Mouse (Mus musculus) layer of hippocampus, postnatal 36 days (tissue): ENCODE data around the gene Atp5d. TPM values are rescaled to one million over a fixed set of nuclear protein-coding genes. Genes with fewer than 3 reads are reported as not detected.
A peak's percentile ranks its signal among the peaks of the same experiment; 100 is the strongest.

Source experiments
- DNase-seq, 2 experiments: peaks; one replicate each; pipeline ENCODE4 v3.0.0; 2022
- total RNA-seq, 2 experiments: library from RNA; stranded (reverse); gene quantifications; 2 replicates each; pipeline ENCODE4 v1.2.3; 2021

The Atp5d gene
- total RNA-seq, 2 experiments from 2014 or later = 324 to 369 TPM

DNA sequence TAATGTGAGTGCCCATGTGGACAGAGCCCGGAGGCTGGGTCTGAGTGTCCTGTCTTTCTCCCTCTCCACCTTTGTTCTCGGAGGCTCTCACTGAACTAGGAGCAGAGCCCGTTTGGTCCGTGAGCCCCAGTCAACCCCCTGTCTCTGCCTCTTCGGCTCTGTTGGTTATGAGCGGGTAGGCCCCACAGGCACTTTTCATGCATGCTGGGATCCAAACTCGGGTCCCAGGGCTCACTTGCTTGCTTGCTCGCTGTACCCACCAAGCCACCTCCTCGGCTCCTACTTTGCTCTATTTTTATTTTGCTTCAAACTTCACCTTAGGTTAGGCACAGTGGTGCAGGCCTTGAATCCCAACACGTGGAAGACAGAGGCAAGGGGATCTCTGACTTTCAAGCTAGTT, 49.3 kb downstream of the Atp5d start:
- DNase-seq = no peak

DNA sequence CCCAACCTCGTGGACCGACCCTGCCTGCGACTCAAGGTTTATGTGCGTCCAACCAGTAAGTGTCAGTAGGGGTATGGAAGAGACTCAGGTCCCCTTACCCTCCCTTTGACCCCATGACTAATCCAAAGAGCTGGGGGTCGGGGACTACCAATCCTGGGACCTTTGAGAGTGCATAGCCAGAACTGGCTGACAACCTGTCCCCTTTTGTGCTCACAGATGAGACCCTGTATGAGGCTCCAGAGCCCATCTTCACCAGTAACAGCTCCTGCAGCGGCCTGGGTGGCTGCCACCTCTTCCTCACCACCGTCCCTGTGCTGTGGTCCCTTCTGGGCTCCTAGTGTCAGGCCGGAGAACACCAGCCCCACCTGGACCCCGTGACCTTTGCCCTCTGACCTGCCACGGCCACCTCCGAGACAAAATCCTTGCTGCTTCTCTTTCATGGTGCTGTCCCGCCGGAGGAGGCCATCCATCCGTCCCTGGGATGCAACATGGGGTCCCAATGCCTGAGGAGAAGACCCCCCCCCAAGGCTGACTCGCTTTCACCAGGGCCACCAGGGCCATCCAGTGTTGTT, 50.1 kb downstream of the Atp5d start:
- no peak for DNase-seq

DNA sequence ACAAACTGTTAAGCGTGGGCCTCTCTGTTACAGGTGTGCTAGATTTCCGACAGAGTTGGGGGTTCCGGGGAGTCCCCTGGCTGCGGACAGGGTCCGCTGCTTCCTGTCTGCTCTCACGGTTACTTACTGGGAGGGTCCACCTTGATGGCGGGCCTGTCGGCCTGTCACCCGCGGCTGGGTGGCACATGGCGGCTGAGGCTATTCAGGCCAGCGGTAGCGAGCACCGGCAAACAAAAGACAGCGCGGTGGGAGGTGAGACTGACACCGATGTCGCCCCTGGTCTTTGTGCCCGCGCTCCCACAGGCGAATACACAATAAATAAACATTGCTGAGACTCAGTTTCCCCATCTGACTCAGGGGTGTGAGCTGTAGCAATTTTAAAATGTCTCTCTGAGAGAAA, 51.6 kb downstream of the Atp5d start:
- DNase-seq = no peak

DNA sequence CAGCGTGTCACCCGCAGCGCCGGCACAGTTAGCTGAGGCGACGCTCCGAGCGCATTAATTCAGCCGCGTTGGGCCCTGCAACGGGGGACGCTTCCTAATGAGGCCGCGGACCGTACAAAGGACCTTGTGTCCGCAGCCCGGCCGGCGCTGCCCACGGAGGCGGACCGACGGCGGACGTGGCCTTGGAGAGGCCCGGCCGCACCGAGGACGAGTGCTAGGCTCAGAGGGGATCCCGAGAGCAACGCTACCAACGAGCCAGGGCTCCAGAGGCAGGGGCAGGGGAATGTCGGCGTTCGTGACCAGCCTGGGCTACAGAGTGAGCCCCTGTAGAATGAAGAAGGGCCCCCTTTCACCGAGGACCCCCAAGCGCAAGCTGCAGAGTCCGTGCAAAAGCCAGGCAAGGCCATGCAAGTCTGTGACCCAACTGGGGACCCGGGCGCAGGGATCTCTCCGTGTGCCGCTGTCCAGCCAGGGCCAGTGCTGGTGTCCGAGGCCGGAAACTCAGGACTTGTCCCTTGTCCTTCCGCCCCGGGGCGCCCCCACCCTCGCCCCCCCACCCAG, 52.1 kb downstream of the Atp5d start:
- peak; percentile 24 to 56 for DNase-seq

DNA sequence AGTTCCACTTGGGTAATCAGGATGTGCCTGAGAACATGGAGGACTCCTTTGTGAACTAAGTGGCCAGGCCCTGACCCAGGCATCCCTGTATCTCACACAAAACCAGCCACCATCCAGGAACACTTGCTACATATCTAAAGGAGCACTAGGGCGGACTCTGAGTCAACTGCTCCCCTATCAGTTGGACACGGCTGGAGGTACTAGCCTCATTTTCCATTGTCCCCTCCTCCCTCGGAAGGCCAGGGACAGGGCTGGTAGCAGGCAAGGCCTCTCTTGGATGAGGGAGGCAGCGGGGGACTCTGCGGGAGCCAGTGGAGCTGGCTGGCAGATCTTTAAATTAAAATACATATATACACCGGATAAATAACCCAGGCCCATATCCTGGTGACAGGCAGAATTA, 55.5 kb downstream of the Atp5d start:
- DNase-seq = no peak

DNA sequence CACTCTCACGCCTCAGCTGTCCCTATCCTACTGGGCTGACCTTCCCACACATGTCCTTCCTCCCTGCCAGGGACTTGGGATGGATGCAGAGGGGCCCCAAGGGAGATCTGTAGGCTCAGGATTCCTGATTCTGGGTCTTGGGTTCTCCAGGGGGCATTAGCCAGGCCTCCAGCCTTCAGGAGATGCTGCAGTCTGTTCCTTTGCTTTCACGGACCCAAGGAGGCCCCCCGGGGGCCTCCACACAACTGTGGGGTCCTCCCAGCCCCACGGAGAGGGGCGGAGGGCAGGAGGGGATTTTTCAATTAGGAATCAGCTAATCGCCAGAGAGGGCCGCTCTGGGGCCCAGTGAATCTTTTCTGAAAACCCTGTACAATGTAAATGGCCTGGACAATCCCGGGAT, 56.0 kb downstream of the Atp5d start:
- DNase-seq = no peak

Other genes with a start within 250 kb of the Atp5d start
- not detected for gene Cfd, start 247.8 kb upstream of the Atp5d start, total RNA-seq
- gene Med16, start 229.7 kb upstream of the Atp5d start, total RNA-seq = 10 to 100 TPM; 53.0 to 54.1 TPM
- not detected for gene Gm26602, start 227.8 kb upstream of the Atp5d start, total RNA-seq
- 1 to 10 TPM; 6.4 to 6.8 TPM for gene Kiss1r, start 221.7 kb upstream of the Atp5d start, total RNA-seq
- 100 to 1,000 TPM; 397 to 399 TPM for gene R3hdm4, start 217.4 kb upstream of the Atp5d start, total RNA-seq
- gene Arid3a, start 211.6 kb upstream of the Atp5d start, total RNA-seq = 1 to 10 TPM; 4.8 to 5.1 TPM
- gene Wdr18, start 178.5 kb upstream of the Atp5d start, total RNA-seq = 10 to 100 TPM; 43.2 to 48.2 TPM
- under 1 TPM; 0.10 TPM for gene Grin3b, start 167.9 kb upstream of the Atp5d start, total RNA-seq
- 100 to 1,000 TPM; 117 to 124 TPM for gene Tmem259, start 154.3 kb upstream of the Atp5d start, total RNA-seq
- 1 to 10 TPM; 5.5 to 6.6 TPM for gene Cnn2, start 150.0 kb upstream of the Atp5d start, total RNA-seq
- gene Abca7, start 142.1 kb upstream of the Atp5d start, total RNA-seq = 10 to 100 TPM; 10.9 to 11.0 TPM
- 1 to 10 TPM; 3.2 to 4.2 TPM for gene Arhgap45, start 122.0 kb upstream of the Atp5d start, total RNA-seq
- 10 to 100 TPM; 74.8 to 86.0 TPM for gene Polr2e, start 98.8 kb upstream of the Atp5d start, total RNA-seq
- gene Gpx4, start 91.5 kb upstream of the Atp5d start, total RNA-seq = 100 to 1,000 TPM; 445 to 446 TPM
- gene Sbno2, start 33.1 kb upstream of the Atp5d start, total RNA-seq = 10 to 100 TPM; 17.2 to 20.7 TPM
- gene Stk11, start 22.8 kb upstream of the Atp5d start, total RNA-seq = 10 to 100 TPM; 93.3 to 95.9 TPM
- gene Cbarp, start 2.2 kb downstream of the Atp5d start, total RNA-seq = 100 to 1,000 TPM; 336 to 379 TPM
- 10 to 100 TPM; 58.9 to 62.6 TPM for gene Midn, start 9.6 kb downstream of the Atp5d start, total RNA-seq
- gene Cirbp, start 27.4 kb downstream of the Atp5d start, total RNA-seq = 10 to 100 TPM; 58.5 to 63.4 TPM
- 1 to 10 TPM; 6.4 to 6.9 TPM for gene 1600002K03Rik, start 34.3 kb downstream of the Atp5d start, total RNA-seq
- gene Efna2, start 40.9 kb downstream of the Atp5d start, total RNA-seq = 1 to 10 TPM; 9.0 to 9.6 TPM
- 10 to 100 TPM; 35.6 to 39.6 TPM for gene Mum1, start 87.8 kb downstream of the Atp5d start, total RNA-seq
- 100 to 1,000 TPM; 199 to 204 TPM for gene Ndufs7, start 110.5 kb downstream of the Atp5d start, total RNA-seq
- 10 to 100 TPM; 37.7 to 39.1 TPM for gene Gamt, start 122.4 kb downstream of the Atp5d start, total RNA-seq
- gene Dazap1, start 122.9 kb downstream of the Atp5d start, total RNA-seq = 100 to 1,000 TPM in 1 of 2 experiments, 10 to 100 TPM in 1; 82.6 to 100 TPM
- 100 to 1,000 TPM; 755 to 823 TPM for gene Rps15, start 153.8 kb downstream of the Atp5d start, total RNA-seq
- 10 to 100 TPM; 98.3 to 98.4 TPM for gene Apc2, start 157.3 kb downstream of the Atp5d start, total RNA-seq
- 10 to 100 TPM; 22.4 to 23.0 TPM for gene 2310011J03Rik, start 181.9 kb downstream of the Atp5d start, total RNA-seq
- 1 to 10 TPM; 2.2 to 2.6 TPM for gene Pcsk4, start 190.9 kb downstream of the Atp5d start, total RNA-seq
- gene Reep6, start 191.3 kb downstream of the Atp5d start, total RNA-seq = 10 to 100 TPM in 1 of 2 experiments, 1 to 10 TPM in 1; 8.6 to 10.3 TPM
- gene Adamtsl5, start 209.8 kb downstream of the Atp5d start, total RNA-seq = 1 to 10 TPM; 4.9 to 5.2 TPM
- gene Plk5, start 217.8 kb downstream of the Atp5d start, total RNA-seq = 10 to 100 TPM; 23.2 to 23.4 TPM
- 10 to 100 TPM; 18.2 to 18.4 TPM for gene Mex3d, start 249.0 kb downstream of the Atp5d start, total RNA-seq